Mouse (Mus musculus) brown adipose tissue, adult 24 weeks (tissue): ENCODE measurements around the gene Tmem132c. TPM values are rescaled to one million over a fixed set of nuclear protein-coding genes. Genes with fewer than 3 reads are reported as not detected.
"Not testable (repeated sequence)": the region's sequence is repeated elsewhere in the genome, so short reads cannot be mapped to it uniquely, and the experiment has no call there.

ENCODE experiments used
- H3K27ac ChIP-seq: fragments of 200-500 bp; replicated peaks from 2 replicates; pipeline ENCODE4 v1.5.1; 2012; ENCODE audit warnings: low read depth, mild to moderate bottlenecking, low read length
- H3K4me1 ChIP-seq: fragments of 200-500 bp; 2 replicates; pipeline ENCODE4 v1.6.1; 2012; ENCODE audit warnings: low read length, mixed read lengths; ENCODE audit not compliant: control insufficient read depth, insufficient read depth, insufficient read length
- H3K4me3 ChIP-seq: fragments of 200-500 bp; 2 replicates; pipeline ENCODE4 v1.5.1; 2012; ENCODE audit warnings: low read depth, mild to moderate bottlenecking, low read length, moderate library complexity; ENCODE audit not compliant: insufficient read depth
- polyA plus RNA-seq: library from polyadenylated mRNA; stranded (reverse); fragments of >200 nt; gene quantifications from 2 replicates; pipeline ENCODE4 v1.2.4, GENCODE M21; 2012; ENCODE audit not compliant: missing spikeins, insufficient read depth, insufficient read length

Tmem132c gene
- polyA plus RNA-seq, 1 experiment, result not detected

GRCm38 (mm10) chr5:127347053-127347748, 105.6 kb downstream of the Tmem132c start:
- no peak overlapping the region for H3K4me3 ChIP-seq
- H3K4me1 ChIP-seq, result no peaks in the 10 kb centered on the region
- H3K27ac ChIP-seq, result no peak overlapping the region

GRCm38 (mm10) chr5:127349221-127350065, 107.8 kb downstream of the Tmem132c start:
- Histone ChIP-seq H3K4me1 (no peaks in the 10 kb centered on the region), H3K4me3 (no peak overlapping the region), H3K27ac (no peak overlapping the region)

- Histone ChIP-seq H3K27ac (no peak overlapping the region), H3K4me3 (no peak overlapping the region), H3K4me1 (no peaks in the 10 kb centered on the region)
These were observed 111.4 kb downstream of the Tmem132c start for GRCm38 (mm10) chr5:127353002-127353401.

- Histone ChIP-seq H3K4me1 (no peaks in the 10 kb centered on the region), H3K4me3 (no peak overlapping the region), H3K27ac (no peak overlapping the region)
These were observed 114.2 kb downstream of the Tmem132c start for GRCm38 (mm10) chr5:127355836-127356235.

GRCm38 (mm10) chr5:127357878-127358277, 116.3 kb downstream of the Tmem132c start:
- H3K4me1 ChIP-seq, H3K27ac ChIP-seq, H3K4me3 ChIP-seq: not testable (repeated sequence)

GRCm38 (mm10) chr5:127361145-127361544, 119.5 kb downstream of the Tmem132c start:
- H3K4me1 ChIP-seq, result no peaks in the 10 kb centered on the region
- H3K27ac ChIP-seq, result no peak overlapping the region
- no peak overlapping the region for H3K4me3 ChIP-seq

GRCm38 (mm10) chr5:127365061-127365460, 123.5 kb downstream of the Tmem132c start:
- Histone ChIP-seq H3K27ac (no peak overlapping the region), H3K4me1 (no peaks in the 10 kb centered on the region), H3K4me3 (no peak overlapping the region)

- H3K4me1 ChIP-seq, result no peaks in the 10 kb centered on the region
- no peak overlapping the region for H3K27ac ChIP-seq
- no peak overlapping the region for H3K4me3 ChIP-seq
These were observed 126.6 kb downstream of the Tmem132c start for GRCm38 (mm10) chr5:127368191-127368590.

- no peaks in the 10 kb centered on the region for H3K4me1 ChIP-seq
- no peak overlapping the region for H3K27ac ChIP-seq
- no peak overlapping the region for H3K4me3 ChIP-seq
These were observed 128.2 kb downstream of the Tmem132c start for GRCm38 (mm10) chr5:127369812-127370211.

GRCm38 (mm10) chr5:127370503-127370902, 128.9 kb downstream of the Tmem132c start:
- Histone ChIP-seq H3K27ac (no peak overlapping the region), H3K4me1 (no peaks in the 10 kb centered on the region), H3K4me3 (no peak overlapping the region)

- H3K4me1 ChIP-seq, result no peaks in the 10 kb centered on the region
- no peak overlapping the region for H3K27ac ChIP-seq
- H3K4me3 ChIP-seq, result no peak overlapping the region
These were observed 132.6 kb downstream of the Tmem132c start for GRCm38 (mm10) chr5:127374251-127374650.

- Histone ChIP-seq H3K4me1 (no peaks in the 10 kb centered on the region), H3K4me3 (no peak overlapping the region), H3K27ac (no peak overlapping the region)
These were observed 134.0 kb downstream of the Tmem132c start for GRCm38 (mm10) chr5:127375654-127376053.

- Histone ChIP-seq H3K4me3 (no peak overlapping the region), H3K4me1 (no peaks in the 10 kb centered on the region), H3K27ac (no peak overlapping the region)
These were observed 136.9 kb downstream of the Tmem132c start for GRCm38 (mm10) chr5:127378521-127378920.

GRCm38 (mm10) chr5:127379351-127379750, 137.7 kb downstream of the Tmem132c start:
- Histone ChIP-seq H3K4me3 (no peak overlapping the region), H3K4me1 (no peaks in the 10 kb centered on the region), H3K27ac (no peak overlapping the region)

- Histone ChIP-seq H3K4me1 (no peaks in the 10 kb centered on the region), H3K4me3 (no peak overlapping the region), H3K27ac (no peak overlapping the region)
These were observed 139.6 kb downstream of the Tmem132c start for GRCm38 (mm10) chr5:127381216-127381615.

- Histone ChIP-seq H3K4me3 (no peak overlapping the region), H3K4me1 (no peaks in the 10 kb centered on the region), H3K27ac (no peak overlapping the region)
These were observed 141.0 kb downstream of the Tmem132c start for GRCm38 (mm10) chr5:127382571-127382970.
